Mouse (Mus musculus): ENCODE results near the gene Dtx4.

Gene Dtx4

DNA sequence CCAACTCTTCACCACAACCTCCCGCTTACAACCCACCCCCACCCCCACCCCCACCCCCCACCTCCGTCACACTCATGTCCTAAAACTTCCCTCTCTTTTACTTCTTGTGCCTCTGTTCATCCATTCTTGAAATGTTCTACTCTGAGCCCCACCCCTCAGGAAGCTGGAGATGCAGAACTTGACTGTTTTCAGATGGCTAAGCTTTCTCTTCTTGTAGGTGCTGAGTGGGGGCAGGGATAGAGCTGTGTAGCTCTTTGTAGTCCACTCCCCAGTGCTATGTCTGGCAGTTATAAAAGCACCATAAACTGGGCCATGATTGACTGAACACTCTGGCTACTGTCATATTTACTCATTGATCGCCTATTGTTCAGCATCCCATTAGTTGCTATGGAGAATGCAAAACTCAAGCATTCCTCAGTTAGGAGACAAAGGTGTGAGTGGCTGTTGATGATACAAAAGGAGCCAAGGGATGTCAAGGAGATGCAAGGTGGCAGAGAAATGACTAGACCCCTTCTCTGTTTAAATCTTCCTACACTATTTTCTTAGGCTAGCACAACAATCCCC lies 6.2 kb downstream of the Dtx4 start:
- CTCF ChIA-PET = no interaction called here

DNA sequence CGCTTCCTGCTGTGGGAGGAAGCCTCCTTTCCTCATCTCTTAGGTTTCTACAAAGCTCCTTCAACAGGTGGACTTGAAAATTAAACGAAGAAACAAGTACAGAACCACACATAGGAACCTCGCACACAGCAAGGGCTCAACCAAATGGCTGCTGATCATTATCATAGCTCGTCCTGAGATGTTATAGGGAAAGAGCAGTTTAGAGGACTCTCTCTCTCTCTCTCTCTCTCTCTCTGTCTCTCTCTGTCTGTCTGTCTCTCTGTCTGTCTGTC lies 7.1 kb downstream of the Dtx4 start:
- CTCF ChIA-PET = no interaction called here

DNA sequence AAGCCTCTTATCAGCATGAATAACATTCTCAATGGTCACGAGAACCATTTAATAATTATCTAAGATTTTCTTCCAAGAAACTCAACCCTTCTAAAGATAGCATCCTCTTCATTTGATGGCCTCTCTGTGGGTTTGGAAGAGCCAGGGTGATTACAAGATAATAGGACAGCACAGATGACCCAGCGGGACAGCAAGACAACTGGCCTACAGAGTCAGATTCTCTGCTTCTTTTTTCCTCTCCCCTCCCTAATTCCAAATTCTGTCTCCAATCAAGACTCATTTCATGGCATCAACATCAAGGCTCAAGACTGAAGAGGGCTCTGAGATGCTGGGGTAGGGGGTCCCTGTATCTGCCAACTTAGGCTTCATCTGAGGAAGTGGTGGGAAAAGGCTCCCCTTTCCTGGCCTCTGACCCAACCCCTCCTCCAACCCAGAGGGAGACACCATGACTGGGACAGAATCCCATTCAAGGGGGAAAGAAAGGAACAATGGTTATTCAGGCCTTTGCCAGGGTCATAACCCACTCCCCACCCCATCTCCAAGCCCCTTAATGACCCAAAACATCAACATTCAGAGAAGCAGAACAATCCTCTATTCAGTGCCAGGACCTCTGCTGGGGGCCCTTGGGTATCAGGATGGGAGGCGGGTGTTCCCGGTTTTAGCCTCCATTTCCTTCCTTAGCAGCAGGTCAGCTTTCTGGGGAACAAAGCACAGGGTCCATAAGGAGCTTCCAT lies 7.6 kb downstream of the Dtx4 start:
- CTCF ChIA-PET = no interaction called here

DNA sequence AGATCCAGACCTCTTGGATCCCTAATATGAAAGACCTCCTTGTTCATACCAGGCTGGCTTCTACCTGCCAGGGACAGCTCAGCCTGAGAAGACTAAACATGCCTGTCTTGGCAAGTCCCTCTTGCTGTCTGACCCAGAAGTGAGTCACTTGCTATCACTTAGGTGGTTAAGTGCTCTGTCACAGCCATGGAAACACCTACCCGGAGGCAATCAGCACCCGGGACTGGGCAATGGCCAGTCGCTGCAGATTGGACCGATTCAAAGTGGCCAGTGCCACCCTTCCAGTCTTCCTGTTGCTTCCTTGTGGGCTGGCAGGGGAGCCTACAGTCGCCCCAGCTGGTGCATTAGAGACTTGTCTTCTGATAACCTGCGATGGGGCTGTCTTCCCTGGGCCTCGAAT lies 9.6 kb downstream of the Dtx4 start:
- CTCF ChIA-PET = no interaction called here

DNA sequence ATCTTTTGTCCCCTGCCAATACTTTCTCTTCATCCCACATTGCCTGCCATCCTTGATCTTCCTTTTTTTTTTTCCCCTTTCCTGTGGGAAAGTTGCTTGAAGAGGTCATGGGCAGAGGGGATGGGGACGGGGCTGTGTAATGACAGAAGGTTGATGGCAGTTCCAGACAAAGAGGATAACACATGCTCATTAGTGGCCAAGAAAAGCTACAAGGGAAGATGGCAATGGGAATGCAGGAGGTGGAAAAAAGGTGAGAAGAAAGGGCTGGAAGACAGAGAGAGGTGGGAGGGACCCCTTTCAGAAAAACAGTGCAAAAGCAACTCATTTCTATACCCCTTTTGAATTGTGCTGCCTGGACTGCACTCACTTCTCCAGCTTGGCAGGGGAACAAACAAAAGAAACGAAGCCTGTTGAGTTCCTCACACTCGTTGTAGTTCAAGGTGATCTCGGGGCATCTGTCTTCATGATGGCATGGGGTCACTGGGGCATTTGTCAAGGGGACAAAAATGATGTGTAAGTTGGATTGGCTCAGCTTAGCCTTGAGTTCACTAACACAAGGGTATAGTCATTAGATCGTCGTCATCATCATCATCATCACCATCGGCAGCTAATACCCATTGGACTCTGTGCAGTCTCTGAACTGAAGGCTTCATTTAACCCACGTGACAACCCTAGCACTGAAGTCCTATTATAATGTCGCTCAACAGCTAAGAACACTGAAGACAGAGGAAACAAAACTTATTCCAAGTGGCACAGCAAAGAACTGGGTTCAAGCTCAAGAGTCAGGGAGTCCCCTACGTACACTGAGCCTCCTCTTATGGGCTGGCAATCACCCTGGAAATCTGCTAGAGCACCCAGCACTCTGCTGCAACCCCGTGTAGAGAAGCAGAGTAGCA lies 11.3 kb downstream of the Dtx4 start:
- CTCF ChIA-PET = interaction anchor here (0.7 kb wide), 1 partner anchor 340 kb away, joined by 4 read pairs; no protein-coding TSS in a partner anchor

DNA sequence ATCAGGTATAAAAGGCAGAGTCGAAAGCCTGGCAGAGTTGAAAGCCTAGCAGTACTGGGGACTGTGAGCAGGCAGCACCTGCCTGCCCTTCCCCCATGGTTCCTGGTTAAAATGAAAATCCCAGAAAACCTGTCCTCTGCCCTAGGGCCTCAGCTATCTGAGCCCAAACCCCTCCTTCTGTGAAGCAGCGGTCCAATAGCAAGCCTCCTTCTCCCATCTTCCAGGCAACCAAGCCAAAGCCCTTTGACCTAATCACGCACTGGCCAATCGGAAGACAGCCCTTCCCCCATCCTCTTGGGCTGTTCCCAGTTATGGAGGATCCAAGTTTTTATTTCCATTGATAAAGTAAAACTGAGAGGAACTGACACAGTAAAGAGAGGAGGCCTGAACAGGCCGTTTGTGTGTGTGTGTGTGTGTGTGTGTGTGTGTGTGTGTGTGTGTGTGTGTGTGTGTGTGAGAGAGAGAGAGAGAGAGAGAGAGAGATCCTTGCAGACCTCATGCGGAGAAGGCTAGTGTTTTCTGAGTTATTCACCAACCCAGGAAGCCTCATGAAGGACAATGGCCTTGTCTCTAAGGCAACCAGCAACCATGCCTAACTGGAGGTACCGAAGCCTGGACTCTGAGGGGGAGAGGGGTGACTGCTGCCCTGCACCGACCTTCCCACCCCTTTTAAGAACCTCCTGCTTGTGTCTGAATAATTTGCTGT lies 12.1 kb downstream of the Dtx4 start:
- CTCF ChIA-PET = no interaction called here

DNA sequence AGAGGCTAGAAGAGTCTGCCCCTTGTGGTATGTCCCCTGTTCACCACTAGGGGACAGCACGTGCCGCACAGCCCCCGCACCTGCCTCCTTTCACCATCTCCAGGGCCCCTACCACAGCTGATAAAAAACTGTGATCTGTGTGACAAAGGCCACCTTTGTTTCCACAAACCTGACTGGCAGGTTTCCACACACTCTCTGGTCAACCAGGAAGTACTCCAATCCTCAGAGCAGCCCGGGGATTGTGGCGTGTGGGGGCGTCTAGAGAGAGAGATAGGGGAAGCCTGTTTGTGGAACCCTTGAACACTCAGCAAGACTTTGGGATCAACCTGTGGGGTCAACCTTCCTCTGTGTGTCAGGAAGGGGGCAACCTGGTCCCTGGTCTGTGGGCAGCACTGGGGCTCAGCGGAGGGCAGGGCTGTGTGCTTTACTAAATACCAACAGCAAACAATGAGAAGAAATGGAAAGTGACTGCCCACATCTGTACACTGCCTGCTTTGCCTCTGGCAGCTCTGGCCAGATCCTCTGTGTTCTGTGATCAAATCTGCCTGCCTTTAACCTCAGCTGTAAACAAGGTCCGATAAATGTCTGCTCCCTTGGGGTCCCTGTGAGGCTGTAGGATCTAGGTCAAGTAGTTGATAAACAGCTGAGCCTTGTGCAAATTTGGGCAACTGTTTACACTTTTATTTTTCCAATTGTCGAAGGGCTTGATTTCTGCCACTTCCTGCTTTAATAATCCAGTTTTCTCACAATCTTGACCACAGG lies 12.9 kb downstream of the Dtx4 start:
- CTCF ChIA-PET = interaction anchor here (1.0 kb wide), 1 partner anchor 20 kb away, joined by 3 read pairs; no protein-coding TSS in a partner anchor

DNA sequence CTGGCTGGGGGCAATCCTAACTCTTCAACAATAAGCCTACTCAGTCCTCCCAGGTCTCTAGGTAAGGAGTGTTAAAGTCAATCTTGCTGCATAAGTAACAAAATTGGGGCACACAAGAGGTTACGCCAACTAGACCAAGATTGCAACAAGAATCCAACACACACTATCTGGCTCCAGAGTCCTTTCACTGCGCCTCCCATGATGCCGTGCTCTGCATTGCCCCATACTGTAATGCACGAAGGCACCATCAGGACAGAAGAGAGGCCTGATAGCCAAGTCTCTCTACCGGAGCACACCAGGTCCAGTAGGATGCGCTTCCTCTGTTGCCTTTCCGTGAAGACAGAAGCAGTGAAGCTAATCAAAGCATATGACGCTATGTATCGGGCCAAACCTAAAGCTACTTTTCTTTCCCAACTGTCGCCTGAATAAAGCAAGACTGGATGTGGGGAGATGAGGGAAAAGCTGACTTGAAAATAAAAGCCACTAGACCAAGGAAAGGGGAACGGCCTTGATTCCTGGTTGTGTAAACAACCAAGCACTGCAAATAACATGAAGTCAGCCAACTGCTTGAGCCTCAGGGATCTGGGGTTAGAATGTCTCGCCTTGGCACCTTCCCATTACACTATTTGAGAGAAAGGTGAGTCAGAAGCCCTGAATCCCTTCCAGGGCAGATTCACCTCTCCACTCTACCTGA lies 13.6 kb downstream of the Dtx4 start:
- CTCF ChIA-PET = interaction anchor here (1.0 kb wide), 1 partner anchor 19 kb away, joined by 3 read pairs; no protein-coding TSS in a partner anchor

DNA sequence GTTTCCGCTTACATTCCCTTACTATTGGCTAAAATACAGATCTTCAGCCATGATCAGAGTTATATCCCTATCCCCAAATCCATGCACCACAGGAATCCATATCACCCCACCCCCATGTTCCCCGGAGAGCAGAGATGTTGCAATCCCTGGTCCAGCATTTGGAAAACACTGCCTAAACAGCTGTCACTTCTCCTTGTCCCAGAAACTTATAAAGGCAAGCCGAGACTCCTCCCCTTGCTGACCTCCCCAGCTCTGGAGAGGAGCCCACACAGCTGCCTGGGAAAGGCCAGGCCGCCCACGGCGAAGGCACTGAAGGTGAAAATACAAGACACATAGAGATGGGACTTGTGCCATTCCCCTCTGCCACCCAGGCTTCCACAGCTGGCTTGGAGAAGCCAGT lies 14.4 kb downstream of the Dtx4 start:
- CTCF ChIA-PET = no interaction called here

DNA sequence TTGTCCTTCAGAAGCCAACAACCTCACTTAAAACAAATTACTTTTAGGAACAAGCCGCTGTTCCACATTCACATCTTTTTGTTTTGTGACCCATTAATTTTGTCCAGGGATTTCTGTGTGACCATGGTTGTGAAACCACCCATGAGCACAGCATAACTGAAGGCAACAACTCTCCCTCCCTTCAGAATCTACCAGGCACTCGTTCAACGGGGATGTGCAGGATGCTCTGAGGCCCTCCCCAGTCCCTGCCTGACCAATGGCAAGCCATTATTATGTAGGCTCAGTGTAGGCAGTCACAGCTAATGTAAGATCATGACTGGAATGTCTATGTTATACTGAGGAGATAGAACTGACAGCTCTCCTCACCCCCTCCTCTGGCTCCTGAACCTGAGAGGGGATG lies 15.6 kb downstream of the Dtx4 start:
- CTCF ChIA-PET = interaction anchor here (0.5 kb wide), 1 partner anchor 40 kb away, joined by 3 read pairs; no protein-coding TSS in a partner anchor

DNA sequence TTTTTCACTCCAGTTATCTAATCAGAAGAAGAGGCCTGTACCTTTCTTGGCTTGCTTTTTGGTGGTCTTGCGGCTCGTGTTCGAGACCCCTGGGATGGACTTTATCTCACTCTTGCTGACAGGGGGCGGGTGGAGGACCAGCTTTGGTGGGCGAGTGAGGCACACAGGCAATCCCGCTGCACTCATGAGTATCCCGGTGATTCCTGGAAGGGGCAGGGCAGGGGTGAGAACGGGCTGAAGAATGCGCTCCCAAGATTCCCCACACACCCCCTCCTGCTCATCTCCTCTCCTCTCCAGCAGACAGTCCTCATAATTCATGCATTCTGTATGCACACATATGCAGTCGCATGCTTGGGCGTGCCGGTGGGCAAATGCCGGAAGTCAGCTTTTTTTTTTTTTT lies 16.0 kb downstream of the Dtx4 start:
- CTCF ChIA-PET = interaction anchor here (0.5 kb wide), 1 partner anchor 41 kb away, joined by 3 read pairs; no protein-coding TSS in a partner anchor

DNA sequence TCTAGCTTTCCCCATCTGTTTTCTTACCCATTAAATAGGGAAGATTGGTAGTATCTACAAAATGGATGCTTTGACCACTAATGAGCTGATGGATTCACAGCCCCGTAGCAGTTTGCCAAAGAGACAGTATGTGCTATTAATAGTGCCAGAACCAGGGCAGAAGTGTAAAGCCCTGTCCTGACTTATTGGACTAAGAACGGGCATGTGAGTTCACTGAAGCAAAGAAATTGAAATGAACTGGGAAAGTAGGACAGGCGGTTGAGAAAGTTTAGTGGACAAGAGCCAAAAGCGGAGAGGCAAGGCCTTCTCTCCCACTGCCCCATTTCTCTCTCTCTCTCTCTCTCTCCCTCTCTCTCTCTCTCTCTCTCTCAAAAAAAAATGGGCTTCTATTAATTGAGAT lies 17.0 kb downstream of the Dtx4 start:
- CTCF ChIA-PET = no interaction called here

DNA sequence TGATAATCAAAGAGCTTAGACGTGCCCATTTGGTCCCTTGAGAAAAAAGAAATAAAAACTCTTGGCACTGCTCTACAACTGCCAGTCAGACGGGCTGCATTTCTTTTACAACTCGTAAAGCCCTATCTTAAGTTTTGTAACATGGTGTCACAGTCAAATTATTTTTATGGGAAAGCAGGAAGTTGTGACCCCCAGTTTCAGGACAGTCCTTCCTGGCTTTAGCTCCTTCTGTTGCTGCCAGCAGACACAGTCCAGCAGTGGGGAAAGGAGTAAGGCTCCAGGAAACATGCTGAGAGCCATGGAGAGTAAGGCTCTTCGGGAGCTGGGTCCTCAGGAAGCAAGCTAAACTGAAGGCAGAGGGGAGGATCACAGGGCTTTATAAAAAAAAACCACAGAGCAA lies 17.5 kb downstream of the Dtx4 start:
- CTCF ChIA-PET = no interaction called here

DNA sequence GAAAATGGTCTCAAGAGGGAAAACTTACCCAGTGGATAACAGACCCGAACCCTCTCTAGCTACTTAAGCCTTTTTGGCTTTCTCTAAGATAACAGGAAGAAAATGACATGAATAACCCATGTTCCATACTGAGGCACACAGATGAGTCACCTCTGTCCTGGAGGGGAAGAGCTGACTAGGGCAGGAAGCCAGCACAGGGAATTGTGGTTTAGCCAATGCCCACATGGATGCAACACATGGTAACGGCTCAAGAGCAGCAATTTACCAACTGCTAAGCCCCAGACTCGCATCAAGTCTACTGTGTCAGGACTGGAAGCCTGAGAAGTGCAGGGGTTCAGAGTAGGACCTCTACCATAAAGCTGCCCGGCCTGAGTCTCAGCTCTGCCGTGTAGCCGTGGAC lies 22.9 kb downstream of the Dtx4 start:
- CTCF ChIA-PET = no interaction called here

DNA sequence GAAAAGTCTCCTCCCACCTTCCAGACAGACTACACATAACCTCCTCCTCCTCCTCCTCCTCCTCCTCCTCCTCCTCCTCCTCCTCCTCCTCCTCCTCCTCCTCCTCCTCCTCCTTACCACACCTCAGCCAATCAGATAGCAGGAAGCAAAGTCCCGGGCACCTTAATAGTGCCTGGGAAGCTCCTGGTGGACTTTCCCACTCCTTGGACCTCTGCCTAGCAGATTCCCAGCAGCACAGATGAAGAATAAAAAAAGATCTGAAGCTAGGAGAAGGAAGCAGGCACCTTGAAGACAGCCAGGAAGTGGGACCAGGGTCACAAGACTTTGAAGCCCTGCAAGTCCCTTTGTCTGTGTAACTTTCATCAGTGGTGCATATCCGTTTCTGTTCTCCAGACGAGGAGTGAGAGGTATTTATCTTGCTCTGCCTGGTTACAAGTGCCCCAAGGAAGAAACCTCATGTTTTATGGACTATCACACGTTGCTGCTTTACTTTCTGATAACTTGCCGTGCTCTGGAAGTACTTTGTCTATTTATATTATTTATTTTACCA lies 24.5 kb downstream of the Dtx4 start:
- CTCF ChIA-PET = interaction anchor here (0.6 kb wide), 1 partner anchor 79 kb away, joined by 3 read pairs; no protein-coding TSS in a partner anchor

DNA sequence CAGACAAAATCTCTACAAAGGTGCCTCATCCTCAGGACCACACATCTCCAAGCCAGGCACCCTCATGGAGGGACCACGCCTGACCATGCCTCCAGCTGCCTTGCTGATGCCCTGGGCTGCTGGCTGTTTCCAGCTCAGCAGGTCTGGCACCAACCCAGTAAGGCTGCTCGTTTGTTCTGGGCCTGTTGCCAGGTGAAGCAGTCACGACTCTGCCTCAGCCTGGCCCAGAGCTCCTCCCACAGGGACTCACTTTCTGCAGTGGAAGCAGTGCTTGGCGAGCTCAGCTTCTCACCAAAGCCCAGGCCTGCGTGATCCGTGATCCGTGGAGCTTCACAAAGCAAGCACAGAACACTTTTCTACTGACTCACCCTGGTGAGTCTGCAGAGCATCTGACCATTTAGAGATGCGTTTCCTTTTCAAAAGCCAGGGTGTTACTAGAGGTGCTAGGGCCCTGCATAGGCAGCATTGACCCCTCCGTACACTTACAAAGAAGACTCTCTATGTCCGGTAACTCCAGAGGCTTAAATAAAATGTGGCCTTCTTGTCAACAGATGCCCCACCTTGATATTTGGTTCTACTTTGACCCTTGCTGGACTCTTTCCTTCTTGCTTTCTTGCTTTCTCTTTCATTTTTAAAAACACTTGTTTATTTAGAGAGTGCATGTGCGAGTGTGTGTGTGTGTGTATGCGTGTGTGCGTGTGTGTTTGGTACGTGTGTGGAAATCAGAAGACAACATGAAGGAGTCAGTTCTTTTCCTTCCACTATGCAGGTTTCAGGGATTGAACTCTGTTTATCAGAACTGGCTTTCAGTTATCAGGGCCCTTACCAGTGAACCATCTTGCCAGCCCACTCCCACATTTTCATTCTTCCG lies 25.6 kb downstream of the Dtx4 start:
- CTCF ChIA-PET = interaction anchor here (0.6 kb wide), 1 partner anchor 47 kb away, joined by 7 read pairs; no protein-coding TSS in a partner anchor

DNA sequence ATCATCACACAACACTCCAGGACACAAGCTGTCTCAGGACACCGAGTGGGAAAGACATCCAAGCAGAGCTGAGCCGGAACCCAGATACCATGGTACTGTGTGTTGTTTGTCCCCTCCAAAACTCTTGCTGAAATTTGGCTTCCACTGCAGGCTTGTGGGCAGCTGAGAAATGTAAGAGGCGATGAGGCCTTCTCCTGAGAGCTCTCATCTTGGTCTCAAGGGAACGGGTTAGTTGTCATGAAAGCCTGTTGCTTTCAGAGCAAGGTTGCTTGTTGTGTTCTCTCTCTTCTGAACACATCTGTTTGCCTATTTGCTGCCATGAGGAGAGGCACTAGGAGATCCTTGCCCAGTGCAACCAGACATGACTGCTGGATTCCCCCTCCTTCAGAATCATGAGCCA lies 27.3 kb downstream of the Dtx4 start:
- CTCF ChIA-PET = interaction anchor here (1.1 kb wide), 1 partner anchor 37 kb away, joined by 3 read pairs; no protein-coding TSS in a partner anchor

DNA sequence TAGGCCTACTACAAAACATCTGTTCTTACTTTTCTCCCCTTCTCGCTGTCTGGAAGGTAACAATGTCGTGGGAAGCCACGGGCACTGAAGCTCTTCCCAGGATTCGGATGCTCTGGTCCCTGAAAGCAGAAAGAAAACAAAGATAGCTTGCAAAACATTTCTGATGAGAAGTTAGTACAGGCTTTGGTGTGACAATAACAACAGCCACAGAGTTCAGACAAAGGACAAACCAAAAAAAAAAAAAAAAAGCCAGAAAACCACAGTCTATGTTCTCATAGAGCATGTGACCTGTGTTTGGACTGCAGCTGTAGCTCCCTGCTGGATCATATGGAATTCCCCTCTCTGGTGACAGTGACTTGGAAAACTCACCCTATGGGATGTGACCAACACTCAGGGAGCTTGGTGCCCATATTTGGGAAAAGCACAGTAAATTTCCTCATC lies 28.0 kb downstream of the Dtx4 start:
- CTCF ChIA-PET = no interaction called here

DNA sequence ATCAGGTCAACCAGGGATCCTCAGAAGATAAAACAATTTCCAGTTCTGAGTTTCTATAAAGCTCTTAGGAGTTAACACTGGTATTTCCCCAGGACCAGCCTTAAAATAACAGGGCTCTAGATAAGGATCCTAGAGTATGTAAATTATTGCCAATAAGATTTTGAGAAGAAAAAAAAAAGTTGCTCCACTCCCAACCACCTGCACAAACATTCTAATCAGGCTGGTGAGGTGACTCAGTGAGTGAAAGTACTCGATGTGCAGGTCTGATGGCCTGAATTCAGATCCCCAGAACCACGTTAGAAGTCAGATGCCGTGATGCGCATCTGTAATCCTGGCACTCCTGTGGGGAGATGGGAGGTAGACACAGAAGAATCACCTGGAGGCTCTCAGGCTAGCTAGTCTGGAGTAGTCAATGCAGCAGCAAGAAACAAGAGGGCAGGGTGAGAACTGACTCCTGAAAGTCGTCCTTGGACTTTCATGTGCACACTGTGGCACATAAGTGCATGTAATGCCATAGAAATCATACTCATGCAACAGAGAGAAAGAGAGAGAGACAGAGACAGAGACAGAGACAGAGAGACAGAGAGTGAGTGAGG lies 28.8 kb downstream of the Dtx4 start:
- CTCF ChIA-PET = no interaction called here
